Mouse (Mus musculus) hindbrain, embryonic 13.5 days (tissue): ENCODE results near the gene Olfr895. TPM values are rescaled to one million over a fixed set of nuclear protein-coding genes. Genes with fewer than 3 reads are reported as not detected.

Source experiments
- ATAC-seq: fragments of 200-750 bp; cut with Nextera tagmentation; 2 replicates; pipeline ENCODE4 v1.8.0; 2017; ENCODE audit warnings: moderate TSS enrichment; ENCODE audit not compliant: low FRiP score
- H3K27ac ChIP-seq: fragments of 300-500 bp; sonication (generic); 2 replicates; pipeline ENCODE4 v1.5.1; 2015; ENCODE audit warnings: inconsistent platforms, mild to moderate bottlenecking, moderate library complexity
- H3K27me3 ChIP-seq: fragments of 300-500 bp; sonication (generic); 2 replicates; pipeline ENCODE4 v1.6.1; 2015; ENCODE audit warnings: mild to moderate bottlenecking, inconsistent platforms
- H3K36me3 ChIP-seq: fragments of 300-500 bp; sonication (generic); 2 replicates; pipeline ENCODE4 v1.6.1; 2015; ENCODE audit warnings: mild to moderate bottlenecking, inconsistent platforms
- H3K4me1 ChIP-seq: fragments of 300-500 bp; sonication (generic); replicated peaks from 2 replicates; pipeline ENCODE4 v1.6.1; 2015; ENCODE audit warnings: inconsistent platforms
- H3K4me2 ChIP-seq: fragments of 300-500 bp; sonication (generic); 2 replicates; pipeline ENCODE4 v1.6.1; 2015; ENCODE audit warnings: inconsistent platforms, mild to moderate bottlenecking, moderate library complexity
- H3K4me3 ChIP-seq: fragments of 300-500 bp; sonication (generic); 2 replicates; pipeline ENCODE4 v1.5.1; 2015; ENCODE audit warnings: mild to moderate bottlenecking, inconsistent platforms
- H3K9ac ChIP-seq: fragments of 300-500 bp; sonication (generic); 2 replicates; pipeline ENCODE4 v1.6.1; 2015; ENCODE audit warnings: mild to moderate bottlenecking, inconsistent platforms
- H3K9me3 ChIP-seq: fragments of 300-500 bp; sonication (generic); 2 replicates; pipeline ENCODE4 v1.6.1; 2016; ENCODE audit warnings: inconsistent platforms
- WGBS: fragments of 180-500 bp; shearing (Covaris S2); methylation state at CpG from one replicate; pipeline ENCODE4 v1.1.7; 2015; 5-methylcytosine and 5-hydroxymethylcytosine counted together
- polyA plus RNA-seq: library from polyadenylated mRNA; unstranded; fragments of >200 nt; fragmentation: Nextera tagmentation; extraction: Ambion mirVana; gene quantifications from 2 replicates; pipeline ENCODE4 v1.2.1, GENCODE M21; 2015

The Olfr895 gene
- polyA plus RNA-seq, result not detected in 2 replicates

GRCm38 (mm10) chr9:38267551-38267950 lies at the start of gene Olfr895:
Olfr895 (plus strand) TSS chr9:38267851.
- no peak for ATAC-seq
- Histone ChIP-seq H3K9ac (no peak within 1 kb of the TSS), H3K27ac (no peak within 1 kb of the TSS), H3K4me3 (no peak within 1 kb of the TSS), H3K9me3 (no peaks in the 10 kb centered on the region), H3K36me3 (no peaks in the 10 kb centered on the region), H3K4me1 (no peaks in the 10 kb centered on the region), H3K4me2 (no peak within 1 kb of the TSS), H3K27me3 (no peaks in the 10 kb centered on the region)

- no peaks in the 10 kb centered on the region for H3K4me1 ChIP-seq
- H3K27ac ChIP-seq, result no peak within 1 kb of the TSS
- H3K4me3 ChIP-seq, result no peak within 1 kb of the TSS
- H3K9me3 ChIP-seq, result no peaks in the 10 kb centered on the region
- no peak within 1 kb of the TSS for H3K9ac ChIP-seq
- no peak for ATAC-seq
- H3K27me3 ChIP-seq, result no peaks in the 10 kb centered on the region
- H3K36me3 ChIP-seq, result no peaks in the 10 kb centered on the region
- H3K4me2 ChIP-seq, result no peak within 1 kb of the TSS
Measured at GRCm38 (mm10) chr9:38252474-38252873, 15.2 kb upstream of the Olfr895 start, which contains the start of gene Olfr143. Olfr143 (plus strand) TSS chr9:38252774.

- Histone ChIP-seq H3K4me2 (no peak within 1 kb of the TSS), H3K9ac (no peak within 1 kb of the TSS), H3K36me3 (no peaks in the 10 kb centered on the region), H3K27me3 (no peaks in the 10 kb centered on the region), H3K27ac (no peak within 1 kb of the TSS), H3K9me3 (no peaks in the 10 kb centered on the region), H3K4me1 (no peaks in the 10 kb centered on the region), H3K4me3 (no peak within 1 kb of the TSS)
- WGBS, result 95% methylated on average over 1 of the region's 1 CpGs
- no peak for ATAC-seq
Measured at GRCm38 (mm10) chr9:38290807-38291206, 23.2 kb downstream of the Olfr895 start, which contains the start of gene Olfr896-ps1. Olfr896-ps1 (plus strand) TSS chr9:38291107.

Other genes starting within 250 kb of the Olfr895 start
- gene Olfr883, start 242.0 kb upstream of the Olfr895 start, polyA plus RNA-seq, result not detected in 2 replicates
- not detected in 2 replicates for gene Olfr884, start 221.3 kb upstream of the Olfr895 start, polyA plus RNA-seq
- gene Olfr885, start 206.5 kb upstream of the Olfr895 start, polyA plus RNA-seq, result not detected in 2 replicates
- not detected in 2 replicates for gene Olfr887, start 183.8 kb upstream of the Olfr895 start, polyA plus RNA-seq
- gene Olfr888, start 159.7 kb upstream of the Olfr895 start, polyA plus RNA-seq, result not detected in 2 replicates
- gene Olfr889, start 152.7 kb upstream of the Olfr895 start, polyA plus RNA-seq, result 0.06 and 0.08 TPM in 2 replicates
- gene Olfr890, start 125.3 kb upstream of the Olfr895 start, polyA plus RNA-seq, result not detected in 2 replicates
- gene Olfr891, start 87.0 kb upstream of the Olfr895 start, polyA plus RNA-seq, result not detected in 2 replicates
- not detected in 2 replicates for gene Olfr893, start 59.5 kb upstream of the Olfr895 start, polyA plus RNA-seq
- gene Olfr894, start 49.8 kb upstream of the Olfr895 start, polyA plus RNA-seq, result not detected in 2 replicates
- not detected in 2 replicates for gene Olfr143, start 15.1 kb upstream of the Olfr895 start, polyA plus RNA-seq
- gene Olfr896-ps1, start 23.3 kb downstream of the Olfr895 start, polyA plus RNA-seq, result not detected in 2 replicates
- gene Olfr25, start 61.2 kb downstream of the Olfr895 start, polyA plus RNA-seq, result not detected in 2 replicates
- gene Olfr898, start 80.6 kb downstream of the Olfr895 start, polyA plus RNA-seq, result not detected in 2 replicates
- gene Olfr250, start 99.0 kb downstream of the Olfr895 start, polyA plus RNA-seq, result not detected in 2 replicates
- not detected in 2 replicates for gene Olfr251, start 109.2 kb downstream of the Olfr895 start, polyA plus RNA-seq
- not detected in 2 replicates for gene Olfr147, start 133.8 kb downstream of the Olfr895 start, polyA plus RNA-seq
- gene Olfr901, start 161.6 kb downstream of the Olfr895 start, polyA plus RNA-seq, result not detected in 2 replicates
- not detected in 2 replicates for gene Olfr902, start 179.8 kb downstream of the Olfr895 start, polyA plus RNA-seq
- gene Olfr904, start 195.3 kb downstream of the Olfr895 start, polyA plus RNA-seq, result not detected in 2 replicates
- not detected in 2 replicates for gene Olfr905, start 203.3 kb downstream of the Olfr895 start, polyA plus RNA-seq
- gene Olfr906, start 219.2 kb downstream of the Olfr895 start, polyA plus RNA-seq, result not detected in 2 replicates
- not detected in 2 replicates for gene Olfr907, start 227.9 kb downstream of the Olfr895 start, polyA plus RNA-seq